Mouse (Mus musculus) right cerebral cortex, adult 18-20 months (tissue): Measurements from ENCODE around the gene Rassf4.
A peak's percentile ranks its signal among the peaks of the same experiment; 100 is the strongest.

Experiments used
- DNase-seq: peaks from one replicate; pipeline ENCODE4 v3.0.0; 2022; ENCODE audit warnings: mixed read lengths

Rassf4 gene

DNA sequence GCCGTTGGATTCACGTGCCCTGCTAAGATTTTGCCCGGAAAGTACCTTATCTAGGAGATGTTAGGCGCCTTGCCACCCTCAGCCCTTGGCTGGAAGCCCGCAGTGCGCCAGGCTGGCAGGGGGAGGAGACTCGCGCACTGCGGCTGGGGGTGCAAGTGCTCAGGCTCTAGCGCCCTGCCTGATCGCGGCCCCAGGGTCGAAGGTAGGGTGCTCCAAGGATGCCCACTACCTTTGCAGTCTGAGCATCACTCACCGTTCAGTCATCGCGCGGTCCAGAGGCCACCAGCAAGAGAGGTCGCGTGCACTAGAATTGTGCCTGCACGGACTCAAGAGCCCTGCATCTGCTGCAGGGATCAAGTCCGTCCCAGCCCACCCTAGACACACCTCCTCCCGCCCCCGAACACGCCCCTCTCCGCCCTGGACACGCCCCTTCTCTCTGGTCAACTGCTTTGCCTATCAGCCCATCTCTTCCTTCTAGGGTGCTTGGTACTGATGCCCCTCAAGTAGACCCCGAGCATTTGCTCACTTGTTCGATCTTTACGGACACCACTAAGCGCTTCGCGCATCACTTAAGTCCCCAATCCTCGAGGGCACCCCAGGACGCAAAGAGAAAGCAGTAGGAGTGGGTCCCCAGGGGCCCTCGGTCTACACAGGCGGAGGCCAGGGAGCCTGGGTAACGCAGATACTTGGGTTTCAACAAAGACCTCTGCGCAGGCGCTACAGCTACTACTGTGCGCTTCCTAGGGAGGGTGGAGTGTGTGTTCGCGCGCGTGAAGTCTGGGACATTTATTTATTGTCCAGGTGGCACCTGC, at the start of gene Rassf4:
Gene Rassf4 (minus strand): TSS at position 482 of the 812 bp plus-strand sequence.
- peak; percentile 62 for DNase-seq

DNA sequence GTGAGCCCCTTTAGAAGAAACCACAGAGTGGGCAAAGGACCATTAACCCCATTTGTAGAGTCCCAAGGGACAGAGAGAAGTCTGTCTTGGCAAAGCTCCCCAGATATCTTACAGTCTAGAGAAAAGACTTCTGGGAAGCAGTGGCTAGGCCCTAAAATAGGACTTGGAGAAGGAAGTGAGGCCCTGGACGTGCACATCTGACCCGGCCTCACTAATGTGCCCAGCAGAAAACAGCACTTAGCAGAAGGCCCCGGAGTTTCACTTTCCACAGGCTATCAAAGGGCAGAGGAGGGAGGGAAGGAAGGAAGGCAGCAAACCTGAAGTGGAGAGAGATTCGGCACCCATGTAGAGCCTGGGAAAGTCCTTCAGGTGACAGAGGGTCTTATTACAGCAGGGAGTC, 45.2 kb upstream of the Rassf4 start:
- DNase-seq, result no peak

DNA sequence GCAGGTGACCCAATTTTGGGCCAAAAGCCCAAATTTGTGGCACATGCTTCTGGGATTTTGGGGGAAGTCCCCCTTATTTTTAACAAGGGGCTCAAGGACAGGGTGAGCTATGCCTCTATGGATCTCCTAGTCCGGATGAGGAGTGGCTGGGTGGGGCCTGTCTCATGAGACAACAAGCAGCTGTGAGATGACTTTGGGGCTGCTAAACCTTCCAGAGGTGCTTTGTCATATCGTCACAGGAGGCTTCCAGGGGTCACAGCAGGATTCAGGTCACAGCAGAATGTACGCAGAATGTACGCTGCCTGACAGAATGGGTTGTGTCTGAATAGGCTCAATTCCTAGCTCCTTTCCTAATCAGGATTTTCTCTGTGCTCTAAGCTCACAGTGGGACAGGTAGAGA, 44.6 kb upstream of the Rassf4 start:
- no peak for DNase-seq

DNA sequence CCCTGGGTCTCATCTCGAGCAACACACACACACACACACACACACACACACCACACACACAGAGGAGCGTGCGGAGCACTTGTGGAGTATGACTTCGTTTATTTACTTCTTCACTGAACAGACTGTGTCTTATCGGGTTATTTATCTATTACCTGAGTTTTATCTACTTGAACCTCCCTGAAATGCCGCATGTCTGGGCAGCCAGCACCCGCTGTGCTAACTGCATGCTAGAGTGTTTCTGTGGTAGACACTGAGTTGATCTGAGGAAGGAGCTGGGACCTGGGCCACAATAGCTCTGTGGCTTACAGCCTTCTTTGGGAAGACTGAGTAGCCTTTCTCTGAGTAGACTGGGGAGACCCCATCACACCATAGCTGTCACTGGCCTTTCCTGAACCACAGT, 44.1 kb upstream of the Rassf4 start:
- DNase-seq, result no peak

DNA sequence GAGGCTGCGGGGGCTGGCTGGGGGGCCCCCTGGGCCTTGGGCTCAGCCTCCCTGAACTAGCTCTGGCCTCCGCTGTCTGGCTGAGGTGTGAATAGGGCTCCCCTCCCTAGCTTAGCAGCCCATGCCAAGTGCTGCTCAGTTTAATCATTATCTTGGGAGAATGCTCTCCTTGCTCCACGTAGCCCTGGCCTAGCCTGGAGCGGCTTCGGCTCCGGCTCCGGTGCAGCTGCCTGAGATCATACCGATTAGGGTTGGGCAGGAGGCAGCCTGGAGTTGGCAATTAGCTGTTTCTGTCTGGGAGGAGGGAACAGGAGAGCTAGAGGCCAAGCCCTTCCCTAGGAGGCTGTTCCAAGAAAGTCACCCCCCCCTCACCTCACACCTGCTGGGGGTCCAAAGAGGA, 42.9 kb upstream of the Rassf4 start, which contains the start of gene Tmem72:
Gene Tmem72 (minus strand): TSS at position 248 of the 400 bp plus-strand sequence.
- no peak for DNase-seq

DNA sequence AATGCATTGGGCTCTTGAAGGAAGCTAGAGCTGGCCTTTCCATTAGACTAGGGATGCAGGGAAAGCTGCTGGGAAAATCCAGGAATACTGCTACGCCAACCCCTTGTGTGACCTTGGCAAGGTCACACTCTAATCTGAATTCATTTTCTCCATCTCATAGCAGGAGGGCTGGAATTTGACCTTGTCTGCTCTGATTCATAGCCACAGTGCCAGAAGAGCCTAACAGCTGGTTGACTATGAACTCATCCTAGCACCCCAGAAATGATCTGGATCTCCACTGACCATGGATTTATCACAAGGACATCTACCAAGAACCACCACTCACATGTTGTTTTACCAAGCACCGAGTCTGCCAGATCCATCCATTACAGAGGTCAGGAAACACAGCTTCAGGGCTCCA, 41.4 kb upstream of the Rassf4 start:
- DNase-seq, result no peak

DNA sequence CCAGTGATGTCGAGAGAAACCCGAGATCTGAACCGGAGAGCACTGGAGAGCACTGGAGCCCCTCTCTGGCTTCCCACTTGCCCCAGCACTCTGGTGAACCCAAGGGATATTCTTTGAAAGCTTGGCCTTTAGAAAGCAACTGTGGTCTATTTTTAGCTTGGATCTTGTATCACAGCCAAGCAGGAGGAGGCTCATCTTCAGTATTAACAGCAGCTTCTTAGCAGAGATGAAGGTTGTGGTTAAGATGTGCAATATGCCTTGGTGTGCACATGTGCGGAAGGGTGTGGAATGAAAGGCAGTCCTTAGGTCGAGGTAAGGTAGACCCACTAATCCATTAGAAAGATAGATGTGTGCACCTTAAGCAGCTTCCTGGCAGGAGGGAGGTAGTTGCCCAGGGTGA, 40.8 kb upstream of the Rassf4 start:
- no peak for DNase-seq

DNA sequence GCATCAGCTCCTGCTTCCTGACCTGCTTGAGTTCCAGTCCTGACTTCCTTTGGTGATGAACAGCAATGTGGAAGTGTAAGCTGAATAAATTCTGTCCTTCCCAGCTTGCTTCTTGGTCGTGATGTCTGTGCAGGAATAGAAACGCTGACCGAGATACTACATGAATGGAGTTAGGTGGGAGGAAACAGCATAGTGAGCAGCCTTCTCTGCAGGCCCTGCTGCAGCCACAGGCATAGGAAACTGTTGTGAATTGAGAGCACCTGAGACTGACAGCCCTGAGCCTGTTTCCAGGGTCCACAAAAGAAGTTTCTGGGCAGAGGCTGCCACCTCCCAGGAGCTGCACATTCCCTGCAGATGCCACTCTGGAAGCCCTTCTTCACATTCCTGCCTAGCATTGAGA, 40.2 kb upstream of the Rassf4 start:
- no peak for DNase-seq

DNA sequence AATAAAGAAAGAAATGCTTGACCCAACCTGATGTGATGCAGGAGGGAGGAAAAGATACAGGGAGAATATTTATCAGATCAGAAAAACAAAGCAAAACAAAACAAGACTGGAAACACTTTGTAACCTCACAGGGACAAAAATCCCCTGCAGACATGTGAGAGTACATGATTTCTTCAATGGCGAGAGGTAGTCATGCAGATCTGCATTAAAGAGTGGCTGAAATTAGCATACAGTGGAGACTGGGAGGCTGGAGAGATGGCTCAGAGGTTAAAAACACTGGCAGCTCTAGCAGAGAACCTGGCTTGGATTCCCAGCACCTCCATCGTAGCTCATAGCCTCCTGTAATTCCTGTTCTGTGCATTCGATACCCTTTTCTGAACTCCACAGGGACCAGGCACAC, 38.8 kb upstream of the Rassf4 start:
- no peak for DNase-seq

DNA sequence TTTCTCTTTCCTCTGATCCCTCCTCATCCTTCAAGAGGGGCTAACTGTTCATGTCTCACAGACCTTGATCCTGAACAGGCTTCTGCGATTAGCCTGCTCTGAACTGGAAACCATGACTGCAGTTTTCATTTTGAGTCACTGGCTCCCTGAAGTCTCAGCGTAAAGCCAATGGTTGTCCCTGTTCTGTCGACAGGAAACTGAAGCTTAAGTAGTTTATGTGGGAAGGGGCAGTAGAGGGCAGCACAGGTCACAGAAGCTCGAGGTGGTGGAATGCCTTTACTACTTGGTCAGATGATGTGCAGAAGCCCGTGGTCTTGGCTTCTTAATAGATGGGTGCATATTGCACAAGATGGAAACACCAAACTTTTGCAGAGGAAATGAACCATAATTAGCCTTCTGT, 38.3 kb upstream of the Rassf4 start:
- no peak for DNase-seq

DNA sequence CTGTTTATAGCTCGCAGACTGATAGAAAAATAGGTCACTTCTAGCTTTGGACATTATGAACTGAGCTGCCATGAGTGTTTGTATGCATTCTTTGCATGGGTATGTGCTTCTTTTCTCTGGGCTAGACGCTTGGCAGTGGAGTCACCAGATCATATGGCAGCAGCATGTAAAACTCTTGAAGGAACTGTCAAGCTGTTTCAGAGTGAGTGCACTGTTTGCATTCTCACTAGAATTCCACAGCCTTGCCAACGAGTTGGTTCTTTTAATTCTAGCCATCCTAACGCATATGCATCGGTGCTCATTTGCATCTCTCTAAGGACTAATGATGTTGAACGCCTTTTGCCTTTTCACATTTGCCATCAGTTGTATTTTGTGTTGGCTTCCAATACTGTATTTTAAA, 30.6 kb upstream of the Rassf4 start:
- DNase-seq, result no peak

DNA sequence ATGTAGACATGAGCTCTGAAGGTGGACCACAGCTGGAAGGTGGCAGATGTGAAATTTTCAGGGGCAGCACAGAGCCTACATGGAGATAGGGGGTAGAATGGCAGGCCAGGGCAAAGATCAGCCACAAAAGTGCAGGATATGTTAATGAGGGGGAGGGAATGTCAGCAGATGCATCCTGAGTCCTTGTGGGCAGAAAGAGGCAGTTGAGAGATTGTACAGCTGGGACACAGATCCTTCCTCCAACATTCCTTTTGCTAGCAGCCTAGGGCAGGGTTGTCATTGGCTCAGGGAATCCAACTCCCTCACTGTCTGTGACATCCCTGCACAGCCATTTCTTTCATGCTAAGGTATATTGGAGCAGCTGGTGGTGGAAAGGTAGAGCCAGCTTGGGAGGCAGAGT, 27.1 kb upstream of the Rassf4 start:
- no peak for DNase-seq

DNA sequence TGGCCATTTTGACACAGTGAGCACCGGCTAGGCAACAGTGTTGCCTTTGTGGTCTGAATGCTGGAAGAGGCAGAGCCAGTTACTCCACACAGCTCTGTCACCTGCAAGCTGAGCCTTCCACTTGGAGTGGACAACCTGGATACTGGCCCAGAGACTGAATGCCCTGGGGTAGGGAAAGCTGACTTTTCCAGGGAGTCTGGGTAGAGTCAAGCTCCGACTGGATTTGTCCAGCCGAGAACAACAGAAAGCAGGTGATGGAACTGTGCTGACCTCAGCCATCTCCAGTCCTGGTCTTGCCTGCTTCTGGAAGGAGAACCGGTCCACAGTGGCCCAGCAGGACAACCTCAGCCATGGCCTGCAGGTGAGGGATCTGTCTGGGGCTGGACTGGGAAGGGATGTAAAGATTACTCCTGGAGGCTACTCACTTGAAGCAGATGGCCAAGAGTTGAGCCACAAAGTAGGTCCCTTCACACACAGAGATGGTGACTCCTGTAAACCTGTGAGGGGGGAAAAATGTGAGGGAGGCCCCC, 24.2 kb upstream of the Rassf4 start:
- DNase-seq, result no peak

DNA sequence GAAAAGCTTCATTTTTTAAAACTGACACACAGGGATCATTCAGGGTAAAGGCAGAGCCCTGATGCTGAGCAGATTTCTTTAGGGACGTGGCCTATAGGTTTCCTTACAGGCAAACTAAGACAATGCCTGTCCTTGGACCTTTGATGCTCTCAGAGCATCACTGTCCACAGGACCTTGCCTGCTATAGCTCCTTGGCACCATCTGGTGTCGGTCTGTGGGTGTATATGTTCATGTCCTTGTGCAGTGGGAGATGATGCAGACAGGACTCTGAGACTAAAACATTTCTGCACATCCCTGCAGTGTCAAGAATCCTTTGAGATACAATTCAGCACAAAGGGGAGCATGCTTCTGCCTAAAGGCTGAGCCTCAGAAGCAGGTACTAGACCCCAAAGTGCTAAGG, 23.7 kb upstream of the Rassf4 start:
- DNase-seq, result no peak

DNA sequence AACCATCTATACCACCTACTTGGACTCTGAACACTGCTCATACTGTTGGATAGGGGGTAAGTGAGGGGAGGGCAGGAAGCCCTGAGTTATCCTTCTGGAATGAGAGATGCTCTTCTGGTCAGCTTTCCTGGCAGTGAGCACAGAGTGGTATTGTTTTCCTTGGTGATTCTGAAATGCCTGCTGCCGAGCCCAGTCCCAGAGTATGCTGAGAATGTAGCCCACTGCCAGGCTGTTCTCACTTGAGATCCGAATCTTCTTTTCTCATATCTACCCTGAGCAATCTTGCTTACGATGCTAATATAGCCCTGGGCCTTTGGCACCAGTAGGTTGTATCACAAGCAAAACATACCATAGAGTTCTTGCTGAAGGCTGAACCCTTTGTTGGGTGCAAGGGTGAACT, 20.6 kb upstream of the Rassf4 start:
- DNase-seq, result no peak

DNA sequence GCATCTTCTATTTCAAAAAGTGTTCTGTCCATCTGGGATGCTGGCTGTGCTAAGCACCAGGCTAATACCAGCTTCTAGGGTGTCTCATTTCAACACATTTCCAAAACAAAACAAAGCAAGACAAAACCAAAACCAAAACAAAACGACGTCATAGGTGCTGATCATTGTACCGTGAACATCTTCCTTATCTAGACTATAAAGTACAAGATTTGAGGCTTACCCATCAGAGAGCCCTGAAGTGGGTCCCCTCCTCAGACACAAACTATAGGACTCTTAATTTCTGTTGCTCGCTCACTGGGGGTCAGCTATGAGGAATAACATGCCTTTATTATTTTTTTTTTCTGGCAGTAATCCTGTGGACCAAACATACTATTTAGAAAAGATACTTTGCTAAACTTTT, 19.9 kb upstream of the Rassf4 start:
- DNase-seq, result no peak

DNA sequence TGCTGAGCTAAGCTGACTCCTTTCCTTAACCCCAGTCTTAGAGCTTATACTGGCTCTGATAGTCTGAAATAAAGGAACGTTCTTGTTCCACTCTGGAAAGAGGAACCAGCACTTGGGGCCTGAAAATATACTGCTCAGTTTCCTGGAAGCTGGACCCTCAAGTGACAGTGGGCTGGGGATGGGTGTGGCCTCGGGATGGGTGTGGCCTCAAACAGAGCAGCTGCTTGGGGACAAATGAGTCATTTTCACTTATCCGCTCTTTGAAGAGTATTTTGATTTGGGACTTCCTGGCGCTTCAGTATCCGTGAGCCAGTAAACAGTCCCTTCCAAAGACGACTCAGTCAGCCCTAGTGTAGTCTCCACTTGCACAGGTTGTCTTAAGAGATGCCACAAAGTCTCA, 8.6 kb upstream of the Rassf4 start:
- DNase-seq, result no peak

DNA sequence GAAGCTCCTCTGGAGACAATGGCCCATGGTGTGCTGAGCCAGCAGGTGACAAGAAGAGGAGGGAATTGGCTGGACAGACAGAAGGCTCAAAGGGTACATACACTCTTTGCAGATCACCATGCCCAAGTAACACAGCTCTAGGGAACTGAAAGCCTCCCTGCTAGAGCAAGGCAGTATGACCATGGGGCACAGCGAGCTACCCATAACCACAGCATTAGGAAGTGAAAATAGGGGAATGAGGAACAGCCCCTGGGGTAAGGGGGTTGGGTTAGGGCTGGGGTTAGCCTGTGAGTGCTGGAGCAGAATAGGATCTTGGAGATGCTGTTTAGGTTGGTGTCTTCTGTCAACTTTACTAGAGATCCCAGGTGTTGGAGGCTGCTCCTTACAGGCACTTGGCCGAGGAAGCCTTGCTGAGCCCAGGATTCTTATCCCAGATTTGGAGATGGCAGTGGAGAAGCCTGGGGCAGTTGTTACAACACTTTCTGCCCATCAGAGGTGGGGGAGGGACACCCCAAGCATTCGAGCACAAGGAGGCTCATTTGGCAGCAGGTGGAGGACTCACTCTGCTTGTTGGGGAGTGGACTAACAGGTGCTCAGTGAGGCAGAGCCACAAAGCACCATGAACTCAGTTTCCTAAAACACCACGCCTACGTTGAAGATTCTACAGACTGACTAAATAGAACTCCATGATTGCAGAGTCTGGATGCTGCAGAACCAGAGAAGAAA, 6.0 kb upstream of the Rassf4 start:
- DNase-seq, result no peak

DNA sequence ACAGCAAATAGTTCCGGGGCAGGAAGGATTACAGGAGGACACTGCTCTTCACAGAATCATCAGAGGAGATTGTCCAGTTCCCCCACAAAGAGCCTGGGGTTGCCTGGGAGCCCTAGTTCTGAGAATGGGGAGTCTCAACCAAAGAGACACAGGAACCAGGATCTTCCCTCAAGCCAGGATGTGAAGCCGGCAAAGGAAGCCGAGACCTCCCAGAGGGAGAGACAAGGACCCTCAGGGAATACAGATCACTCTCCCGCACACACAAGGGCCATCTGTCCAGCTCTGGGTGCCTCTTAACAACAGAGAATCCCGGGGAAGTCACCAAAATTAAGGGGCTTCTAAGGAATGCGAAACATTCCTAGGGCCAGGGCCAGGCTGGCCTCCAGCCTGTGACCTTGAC, 3.6 kb upstream of the Rassf4 start:
- DNase-seq, result no peak

DNA sequence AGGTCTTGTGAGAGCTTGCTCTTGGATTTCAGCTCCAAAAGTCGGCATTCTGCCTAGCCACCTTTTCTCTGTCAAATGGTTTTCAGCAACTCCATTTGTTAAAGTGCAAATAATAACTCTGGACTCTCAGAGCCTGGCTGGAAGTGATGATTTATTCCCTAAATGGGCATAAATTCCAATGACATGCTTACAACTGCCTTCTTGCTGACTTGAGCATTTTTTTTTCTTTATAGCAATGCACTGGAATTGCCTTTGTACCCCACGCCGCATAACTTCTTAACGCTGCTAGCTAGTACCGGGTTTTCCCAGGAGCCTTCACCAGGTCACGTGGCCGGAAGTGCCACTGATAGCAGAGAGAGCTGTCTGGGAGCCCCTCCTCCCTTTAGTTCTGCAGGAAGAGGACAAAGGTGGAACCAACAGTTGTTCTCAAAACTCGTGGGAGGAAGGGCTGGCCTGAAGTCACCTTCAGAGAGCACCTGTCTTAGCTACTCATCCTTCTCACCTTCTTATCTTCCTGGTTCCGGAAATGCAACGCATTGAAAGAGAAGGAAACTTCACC, 2.7 kb upstream of the Rassf4 start:
- DNase-seq, result no peak

DNA sequence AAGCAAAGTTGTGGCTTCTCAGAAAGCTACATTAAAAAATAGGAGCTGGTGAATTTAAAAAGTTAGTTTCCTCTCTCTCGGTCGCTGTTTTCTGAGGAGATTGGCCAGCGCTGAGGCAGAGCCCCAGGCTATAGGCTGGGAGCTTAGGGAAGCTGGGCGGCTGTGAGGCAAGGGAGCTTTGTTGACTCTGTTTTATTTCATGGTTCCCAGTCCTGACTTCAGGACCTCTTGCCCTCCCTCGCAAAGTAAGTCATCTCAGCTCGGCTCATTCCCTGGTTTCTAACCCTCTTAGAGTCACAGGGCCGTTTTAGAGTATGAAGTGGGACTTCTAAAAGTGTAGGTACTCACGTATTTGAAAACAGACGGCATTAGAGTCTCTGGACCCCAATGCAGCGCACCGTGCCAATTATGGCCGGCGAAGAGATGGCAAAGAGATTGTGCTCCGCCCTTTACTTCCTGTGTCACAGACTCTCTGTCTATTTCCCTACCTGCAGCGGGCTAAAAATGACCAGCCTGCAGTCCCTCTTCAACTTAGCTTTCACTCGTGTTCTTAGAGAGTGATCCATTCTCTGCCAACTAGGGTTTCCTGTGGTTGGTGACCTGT, 633 bp upstream of the Rassf4 start:
- no peak for DNase-seq

DNA sequence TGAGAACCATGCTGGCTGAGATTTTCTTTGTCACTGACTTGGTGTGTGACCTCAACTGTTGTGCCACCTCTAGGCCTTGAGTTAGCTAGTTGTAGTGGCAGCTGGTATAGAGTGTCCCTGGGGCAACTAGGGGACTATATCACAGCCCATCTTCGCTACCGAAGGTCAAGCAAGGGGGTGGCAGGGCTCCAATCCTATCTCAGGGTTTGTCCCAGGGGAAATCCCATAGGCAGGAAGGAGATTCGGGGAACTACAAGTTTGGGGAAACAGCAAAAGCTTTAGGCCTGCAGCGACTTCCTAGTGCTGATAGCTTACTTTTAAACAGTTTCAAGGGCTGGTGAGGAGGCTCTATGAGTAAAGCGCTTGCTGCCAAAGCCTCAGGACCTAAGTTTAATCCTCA, 1.4 kb downstream of the Rassf4 start:
- no peak for DNase-seq

DNA sequence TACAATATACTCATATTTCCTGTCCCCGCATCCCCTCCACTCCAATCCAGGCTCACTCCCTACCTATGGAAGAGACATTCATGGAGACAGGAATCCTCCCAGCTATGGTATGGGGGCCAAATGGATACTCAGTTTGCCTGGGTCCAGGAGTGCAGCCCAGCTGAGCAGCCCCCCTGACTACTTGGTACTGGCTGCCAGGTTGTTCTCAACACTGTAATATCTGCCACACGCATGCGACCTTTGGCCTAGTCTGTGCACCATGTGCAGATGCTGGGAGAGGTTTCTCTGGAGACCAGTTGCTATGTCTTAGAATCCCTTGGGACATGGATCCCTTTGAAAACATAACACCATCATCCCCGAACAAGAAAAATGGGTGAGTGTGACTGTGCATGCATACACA, 2.0 kb downstream of the Rassf4 start:
- DNase-seq, result no peak

DNA sequence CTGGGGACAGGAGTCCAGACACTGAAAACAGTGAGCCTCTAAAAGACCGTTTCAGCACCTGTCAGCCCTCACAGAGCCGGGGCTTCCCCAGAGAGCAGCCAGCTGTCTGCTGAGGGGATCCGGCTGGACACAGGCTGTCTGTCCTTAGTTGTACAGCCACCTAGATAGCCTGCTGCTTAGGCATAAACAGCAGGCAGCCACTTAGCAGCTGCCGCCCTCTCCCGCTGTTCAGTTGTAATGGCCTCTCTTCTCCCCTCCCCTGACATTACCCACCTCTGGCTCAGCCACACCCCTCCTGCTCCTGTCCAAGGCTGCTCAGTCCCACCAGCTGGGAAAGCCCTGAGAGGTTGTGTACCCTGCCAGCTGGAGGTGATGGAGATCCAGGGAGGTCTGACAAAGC, 2.7 kb downstream of the Rassf4 start:
- no peak for DNase-seq
